Mouse (Mus musculus) CD4-positive, CD25-positive, alpha-beta regulatory T cell, adult 4 months (primary cell): ENCODE measurements around the gene 2610507B11Rik. TPM values are rescaled to one million over a fixed set of nuclear protein-coding genes. Genes with fewer than 3 reads are reported as not detected.

ENCODE experiments used
- polyA plus RNA-seq, 2 experiments: library from polyadenylated mRNA; unstranded; fragments of 100-300 nt; shearing (Covaris generic); gene quantifications; one replicate each; pipeline ENCODE4 v1.2.1; 2017

Gene 2610507B11Rik
- polyA plus RNA-seq, 2 experiments from 2014 or later, result 34.2 to 48.1 TPM

Other genes with a start within 250 kb of the 2610507B11Rik start
- 1 to 10 TPM; 1.0 to 2.5 TPM for gene Dhrs13, start 229.5 kb upstream of the 2610507B11Rik start, polyA plus RNA-seq
- gene Flot2, start 223.8 kb upstream of the 2610507B11Rik start, polyA plus RNA-seq, result 10 to 100 TPM; 20.2 to 26.1 TPM
- gene Eral1, start 181.4 kb upstream of the 2610507B11Rik start, polyA plus RNA-seq, result 10 to 100 TPM; 39.9 to 61.8 TPM
- 10 to 100 TPM; 11.0 to 14.9 TPM for gene Fam222b, start 167.1 kb upstream of the 2610507B11Rik start, polyA plus RNA-seq
- 1 to 10 TPM; 3.3 to 6.7 TPM for gene Traf4, start 96.2 kb upstream of the 2610507B11Rik start, polyA plus RNA-seq
- gene Nek8, start 85.1 kb upstream of the 2610507B11Rik start, polyA plus RNA-seq, result 10 to 100 TPM; 10.4 to 12.2 TPM
- gene Tlcd1, start 85.0 kb upstream of the 2610507B11Rik start, polyA plus RNA-seq, result 1 to 10 TPM; 2.9 to 3.6 TPM
- 1,000 to 10,000 TPM; 3,408 to 3,991 TPM for gene Rpl23a, start 78.2 kb upstream of the 2610507B11Rik start, polyA plus RNA-seq
- gene Rab34, start 73.3 kb upstream of the 2610507B11Rik start, polyA plus RNA-seq, result not detected
- gene Proca1, start 68.4 kb upstream of the 2610507B11Rik start, polyA plus RNA-seq, result 1 to 10 TPM; 2.2 to 6.0 TPM
- 100 to 1,000 TPM in 1 of 2 experiments, 10 to 100 TPM in 1; 95.5 to 102 TPM for gene Sdf2, start 16.0 kb upstream of the 2610507B11Rik start, polyA plus RNA-seq
- 10 to 100 TPM; 18.2 to 32.4 TPM for gene Supt6, start 15.8 kb upstream of the 2610507B11Rik start, polyA plus RNA-seq
- under 1 TPM in 1 of 2 experiments, not detected in 1; 0.63 TPM for gene BC030499, start 29.1 kb downstream of the 2610507B11Rik start, polyA plus RNA-seq
- gene Spag5, start 39.8 kb downstream of the 2610507B11Rik start, polyA plus RNA-seq, result 1 to 10 TPM; 2.8 to 4.3 TPM
- gene Aldoc, start 61.2 kb downstream of the 2610507B11Rik start, polyA plus RNA-seq, result 10 to 100 TPM; 10.9 to 14.9 TPM
- gene Pigs, start 66.7 kb downstream of the 2610507B11Rik start, polyA plus RNA-seq, result 100 to 1,000 TPM in 1 of 2 experiments, 10 to 100 TPM in 1; 64.1 to 119 TPM
- 10 to 100 TPM; 11.6 to 13.1 TPM for gene Unc119, start 81.7 kb downstream of the 2610507B11Rik start, polyA plus RNA-seq
- under 1 TPM in 1 of 2 experiments, not detected in 1; 0.09 TPM for gene Foxn1, start 124.8 kb downstream of the 2610507B11Rik start, polyA plus RNA-seq
- gene Slc13a2, start 160.5 kb downstream of the 2610507B11Rik start, polyA plus RNA-seq, result not detected
- 1 to 10 TPM; 1.6 to 3.5 TPM for gene Slc46a1, start 203.9 kb downstream of the 2610507B11Rik start, polyA plus RNA-seq
- gene Sarm1, start 236.0 kb downstream of the 2610507B11Rik start, polyA plus RNA-seq, result 1 to 10 TPM in 1 of 2 experiments, under 1 TPM in 1; 0.63 to 1.3 TPM
- not detected for gene Vtn, start 237.3 kb downstream of the 2610507B11Rik start, polyA plus RNA-seq
- gene Sebox, start 241.7 kb downstream of the 2610507B11Rik start, polyA plus RNA-seq, result not detected